Mouse (Mus musculus): Measurements from ENCODE around the gene Jade1.

The Jade1 gene

DNA sequence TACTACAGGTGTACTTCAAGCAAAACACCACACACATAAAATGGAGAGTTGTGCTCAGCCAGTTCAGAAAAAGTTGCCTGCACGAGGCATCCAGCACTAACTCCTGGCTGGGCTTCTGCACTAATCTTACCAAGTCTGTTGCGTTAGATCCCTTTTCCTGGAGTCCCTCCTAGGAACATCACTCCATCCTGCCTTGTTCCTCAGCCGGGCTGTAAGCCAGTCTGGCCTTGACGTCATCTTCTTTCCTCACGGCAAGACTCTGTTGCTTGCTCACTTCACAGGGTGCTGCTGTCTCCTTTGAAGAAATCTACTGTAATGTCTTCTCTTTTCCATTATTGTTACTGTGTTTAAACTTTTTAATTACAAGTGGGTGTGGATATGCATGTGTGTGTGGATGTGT is 20.4 kb downstream of the Jade1 start:
- no peak for DNase-seq (ENCODE audit: low read depth, low spot score)

GRCm38 (mm10) chr3:41577240-41577639 is 21.7 kb downstream of the Jade1 start:
- no peak for DNase-seq (ENCODE audit: low read depth, low spot score)

DNA sequence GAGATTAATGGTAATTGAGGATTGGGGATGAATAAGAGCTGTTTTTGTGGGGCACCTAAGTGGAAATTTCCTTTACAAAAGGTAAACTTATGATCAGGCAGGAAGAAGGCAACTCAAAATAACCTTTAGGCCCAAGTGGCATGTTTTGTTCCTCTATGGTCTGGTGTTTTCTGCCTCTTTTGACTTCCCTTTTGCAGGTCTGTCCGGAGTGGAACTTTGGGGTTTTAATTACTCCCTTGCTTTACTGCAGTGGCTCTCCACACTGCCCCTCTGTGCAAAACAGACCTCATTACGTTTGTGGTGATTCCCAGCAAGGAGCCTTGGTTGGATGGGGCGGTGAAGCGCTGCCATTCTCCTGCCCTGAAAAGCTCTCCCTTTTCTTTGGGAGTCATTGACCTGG is 24.3 kb downstream of the Jade1 start:
- DNase-seq (ENCODE audit: low read depth, low spot score) = no peak

DNA sequence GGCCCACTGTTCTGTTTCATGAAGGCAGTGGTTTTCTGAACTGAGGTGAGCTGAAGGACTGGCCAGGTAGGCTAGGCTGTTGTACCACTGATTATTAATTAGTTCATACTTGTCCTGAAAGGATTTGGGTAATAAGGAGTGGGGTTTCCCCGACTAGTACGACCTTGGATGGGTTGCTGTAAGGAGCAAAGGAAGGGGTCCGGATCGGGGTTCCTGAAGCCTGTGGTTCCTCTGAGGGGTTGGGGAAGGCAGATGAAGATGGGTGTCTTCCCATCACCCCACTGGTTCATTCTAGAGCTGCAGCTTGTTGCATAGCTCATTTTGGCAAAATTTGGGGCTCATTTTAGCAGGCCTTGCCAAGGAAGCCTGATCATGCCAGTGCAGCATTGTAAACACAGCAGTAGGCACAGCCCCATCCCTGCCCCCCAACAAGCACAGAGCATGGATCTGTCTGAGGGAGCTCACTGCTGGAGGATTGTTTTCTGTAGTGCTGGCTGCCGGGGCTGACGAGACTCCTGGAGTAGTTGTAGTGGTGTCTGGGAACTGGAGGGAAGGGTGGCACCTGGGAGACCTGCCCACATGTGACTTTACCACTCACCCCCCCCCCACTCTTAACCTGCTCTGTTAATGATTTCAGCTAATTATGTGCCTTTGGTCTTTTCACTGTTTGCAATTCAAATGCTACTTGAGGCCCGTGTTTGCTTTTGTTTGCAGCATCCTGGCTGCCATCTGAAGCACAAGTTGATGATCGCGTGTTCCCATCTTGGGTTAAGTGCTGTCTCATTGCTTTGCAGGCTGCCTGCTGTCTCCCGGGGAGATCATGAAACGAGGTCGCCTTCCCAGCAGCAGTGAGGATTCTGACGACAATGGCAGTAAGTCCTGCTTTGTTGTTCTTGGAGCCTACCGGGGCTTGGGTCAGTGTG is 25.1 kb downstream of the Jade1 start:
- no peak for DNase-seq (ENCODE audit: low read depth, low spot score)

DNA sequence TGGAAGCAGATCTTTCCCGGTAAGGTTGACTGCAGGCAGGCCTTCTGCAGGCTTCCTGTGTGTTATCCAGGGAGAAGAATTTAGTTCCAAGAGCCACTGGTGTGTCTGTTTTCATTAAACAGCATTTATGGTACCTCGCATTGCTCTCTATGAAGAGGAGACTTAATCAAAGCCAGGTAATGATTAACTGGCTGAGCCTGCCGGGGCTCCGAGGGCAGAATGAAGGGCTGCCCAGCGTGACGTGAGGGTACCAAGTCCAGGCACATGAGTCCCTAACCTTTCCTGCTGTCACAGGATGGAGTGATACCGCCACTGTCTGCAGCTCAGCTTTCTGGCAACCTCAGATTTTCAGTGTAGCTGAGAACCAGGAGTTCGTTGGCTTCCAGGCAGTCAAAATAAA is 25.9 kb downstream of the Jade1 start:
- DNase-seq (ENCODE audit: low read depth, low spot score) = no peak

- DNase-seq (ENCODE audit: low read depth, low spot score) = peak; percentile 68
Observed at GRCm38 (mm10) chr3:41582256-41582655, 26.7 kb downstream of the Jade1 start.

DNA sequence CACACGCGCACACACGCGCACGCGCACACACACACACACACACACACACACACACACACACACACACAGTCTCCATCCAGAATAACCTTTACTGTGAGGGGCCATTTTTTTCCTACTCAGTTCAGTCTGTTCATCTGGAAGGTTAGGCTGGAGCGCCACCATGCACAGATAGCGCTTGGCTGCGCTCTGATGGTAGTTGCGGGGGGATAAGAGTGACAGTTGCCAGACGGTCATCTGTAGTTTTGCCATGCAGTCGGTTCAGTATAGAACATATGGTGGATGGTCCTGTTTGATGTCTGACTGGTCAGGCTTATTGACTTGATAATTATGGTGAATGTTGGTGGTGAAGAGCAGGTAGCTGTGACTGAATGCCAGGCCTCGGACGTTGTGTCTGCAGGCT is 27.6 kb downstream of the Jade1 start:
- DNase-seq (ENCODE audit: low read depth, low spot score) = no peak

GRCm38 (mm10) chr3:41583621-41584020 is 28.1 kb downstream of the Jade1 start:
- no peak for DNase-seq (ENCODE audit: low read depth, low spot score)

GRCm38 (mm10) chr3:41585548-41585947 is 30.0 kb downstream of the Jade1 start:
- peak; percentile 57 for DNase-seq (ENCODE audit: low read depth, low spot score)

DNA sequence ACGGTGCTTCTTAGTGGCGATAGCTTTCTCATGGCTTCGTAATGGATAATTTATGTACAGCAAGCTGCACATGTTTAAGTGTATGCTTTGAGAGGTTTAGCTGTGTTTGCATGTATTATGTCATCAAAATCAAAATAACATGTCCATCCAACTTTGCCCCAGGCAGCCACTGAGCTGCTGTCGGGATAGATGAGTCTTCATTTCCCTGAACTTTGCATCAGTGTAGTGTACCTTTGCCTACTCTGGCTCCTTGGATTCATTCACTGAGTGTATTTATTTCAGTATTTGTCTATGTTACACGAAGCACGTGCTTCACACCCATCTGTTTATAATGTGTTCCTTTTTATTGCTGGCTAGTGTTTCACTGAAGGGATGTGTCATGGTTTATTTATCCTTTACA is 30.8 kb downstream of the Jade1 start:
- DNase-seq (ENCODE audit: low read depth, low spot score) = no peak

GRCm38 (mm10) chr3:41586917-41587316 is 31.4 kb downstream of the Jade1 start:
- no peak for DNase-seq (ENCODE audit: low read depth, low spot score)

GRCm38 (mm10) chr3:41587588-41587987 is 32.1 kb downstream of the Jade1 start:
- peak; percentile 51 for DNase-seq (ENCODE audit: low read depth, low spot score)

GRCm38 (mm10) chr3:41588495-41588894 is 33.0 kb downstream of the Jade1 start:
- no peak for DNase-seq (ENCODE audit: low read depth, low spot score)

- no peak for DNase-seq (ENCODE audit: low read depth, low spot score)
Observed at GRCm38 (mm10) chr3:41589246-41589914, 33.8 kb downstream of the Jade1 start.

DNA sequence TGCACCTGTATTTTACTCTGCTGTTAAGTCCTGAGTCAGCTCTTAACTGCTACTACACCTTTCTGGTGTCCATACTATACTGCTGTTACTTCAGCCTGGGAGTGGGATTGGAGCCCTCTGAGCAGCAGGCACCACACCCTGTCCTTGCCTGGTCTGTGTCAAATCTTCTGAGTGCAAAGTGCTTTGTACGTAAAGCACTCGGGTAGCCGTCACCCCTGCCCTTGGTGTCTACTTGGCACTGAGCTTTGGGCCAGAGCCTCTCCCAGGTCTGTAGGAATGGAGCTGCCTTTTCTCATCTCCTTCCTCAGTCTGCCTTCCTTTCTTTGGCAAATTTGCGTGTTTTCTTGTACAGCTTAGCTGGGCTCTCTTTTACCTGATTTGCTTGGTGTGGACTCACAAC is 34.5 kb downstream of the Jade1 start:
- DNase-seq (ENCODE audit: low read depth, low spot score) = no peak

DNA sequence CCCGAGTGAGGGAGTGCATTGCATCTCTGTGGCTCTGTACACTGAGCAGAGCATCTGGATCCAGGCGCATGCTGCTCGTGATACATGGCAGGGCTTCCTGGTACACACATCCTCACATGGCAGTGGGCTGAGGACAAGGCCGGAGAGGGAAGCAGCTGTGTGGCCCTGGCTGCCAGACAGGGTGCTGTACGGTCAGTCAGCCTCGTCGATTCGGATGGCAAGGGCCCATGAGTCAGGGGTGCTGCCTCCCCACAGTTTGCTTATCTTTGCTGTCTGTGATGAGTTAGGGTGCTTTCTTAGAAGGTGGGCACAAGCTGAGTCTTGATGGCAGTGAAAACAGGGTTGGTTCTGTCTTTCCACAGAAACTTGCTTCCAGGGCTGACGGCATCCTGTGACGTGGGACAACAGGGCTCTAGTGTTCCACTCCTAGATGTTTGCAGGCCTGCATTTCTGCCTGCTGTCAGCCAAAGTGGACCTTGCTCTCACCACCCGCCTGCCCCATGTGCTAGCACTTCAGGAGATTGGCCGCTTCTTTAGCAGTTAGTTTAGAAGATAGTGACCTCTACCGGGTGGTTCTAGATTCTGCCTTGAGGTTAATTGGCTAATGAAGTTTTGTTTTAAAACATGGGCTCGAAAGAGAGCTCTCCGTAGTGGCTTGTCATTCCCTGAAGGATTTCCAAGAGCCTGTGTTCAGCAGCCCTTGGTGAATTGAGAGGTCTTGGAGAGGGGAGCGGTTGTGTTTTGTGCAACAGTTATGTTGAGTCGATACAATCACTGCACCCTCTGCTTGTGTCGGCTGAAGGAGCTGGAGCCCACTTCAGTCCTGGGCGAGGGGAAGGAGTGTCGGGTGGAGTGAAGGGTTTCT is 35.4 kb downstream of the Jade1 start:
- DNase-seq (ENCODE audit: low read depth, low spot score) = no peak

DNA sequence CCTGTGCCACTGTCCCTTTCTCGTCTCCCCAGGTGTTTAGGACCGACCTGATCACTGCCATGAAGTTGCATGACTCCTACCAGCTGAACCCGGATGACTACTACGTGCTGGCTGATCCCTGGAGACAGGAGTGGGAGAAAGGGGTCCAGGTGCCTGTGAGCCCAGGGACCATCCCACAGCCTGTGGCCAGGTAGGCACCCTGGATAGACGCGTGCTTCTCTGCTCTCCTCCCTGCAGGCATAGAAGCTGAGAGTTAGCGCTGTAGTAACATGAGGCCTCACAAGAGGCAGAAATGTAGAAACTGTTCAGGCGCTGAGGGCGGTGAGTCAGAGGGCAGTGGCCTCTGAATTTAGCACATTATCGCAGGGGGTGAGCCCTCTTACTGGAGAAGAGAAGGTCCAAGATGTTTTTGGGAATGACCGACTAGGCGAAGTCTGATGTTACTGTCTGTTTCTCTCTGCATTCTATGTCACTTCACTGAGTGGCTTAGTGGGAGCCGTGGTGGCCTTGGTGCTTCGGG is 36.2 kb downstream of the Jade1 start:
- no peak for DNase-seq (ENCODE audit: low read depth, low spot score)

DNA sequence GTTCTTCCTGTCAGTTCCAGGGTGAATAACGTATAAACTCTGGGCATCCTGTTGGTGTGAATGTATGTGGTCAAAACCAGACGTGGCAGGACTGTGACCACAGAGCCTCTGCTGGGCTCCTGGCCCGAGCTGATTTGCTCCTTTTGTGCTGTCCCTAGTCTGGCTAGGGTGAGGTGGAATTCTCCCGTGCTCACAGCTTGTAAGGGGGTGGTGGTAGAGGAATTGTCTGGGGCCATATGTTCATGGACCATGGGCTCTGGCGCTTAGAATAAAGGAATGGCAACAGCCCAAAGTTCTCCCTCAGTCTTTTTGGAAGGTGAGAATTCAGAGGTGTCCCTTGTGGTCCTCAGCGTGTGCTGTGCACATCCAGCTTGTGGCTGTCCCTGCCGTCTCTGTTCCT is 37.3 kb downstream of the Jade1 start:
- DNase-seq (ENCODE audit: low read depth, low spot score) = no peak

DNA sequence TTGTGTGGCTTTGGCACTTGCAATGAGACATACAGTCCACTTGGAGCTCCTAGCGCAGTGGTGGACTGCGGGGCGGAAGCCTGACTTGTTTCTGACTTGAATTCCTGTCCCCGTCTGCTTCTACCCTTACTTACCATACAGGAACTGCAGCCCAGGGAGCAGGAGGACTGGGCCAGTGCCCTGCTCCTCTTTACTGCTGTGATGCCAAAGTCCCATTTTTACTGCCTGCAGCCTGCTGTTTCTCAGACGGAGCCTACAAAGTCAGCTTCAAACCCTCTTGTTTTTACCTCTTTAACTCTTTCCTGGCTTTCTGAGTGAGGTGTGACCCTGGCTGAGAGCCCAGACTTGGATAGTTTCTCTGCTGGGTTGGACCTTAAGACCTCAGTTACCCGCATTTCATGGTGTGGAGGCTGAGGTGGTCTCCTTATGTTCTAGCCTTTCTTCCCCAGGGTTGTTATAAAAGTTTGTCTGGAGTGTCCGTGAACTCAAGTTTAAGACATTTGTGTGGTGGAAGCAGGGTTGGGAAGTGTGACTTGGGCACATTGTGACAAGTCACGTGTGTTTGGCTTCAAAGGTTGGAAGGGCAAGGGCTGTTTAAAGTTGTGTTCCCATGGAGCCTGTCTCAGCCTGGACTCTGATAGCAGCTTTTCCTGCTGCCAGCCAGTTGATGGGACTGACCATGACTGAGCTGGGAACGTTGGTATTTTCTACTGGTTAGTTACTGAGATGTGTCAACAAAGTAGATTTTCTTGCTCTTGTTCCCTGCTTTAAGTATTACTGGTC is 38.8 kb downstream of the Jade1 start:
- no peak for DNase-seq (ENCODE audit: low read depth, low spot score)

DNA sequence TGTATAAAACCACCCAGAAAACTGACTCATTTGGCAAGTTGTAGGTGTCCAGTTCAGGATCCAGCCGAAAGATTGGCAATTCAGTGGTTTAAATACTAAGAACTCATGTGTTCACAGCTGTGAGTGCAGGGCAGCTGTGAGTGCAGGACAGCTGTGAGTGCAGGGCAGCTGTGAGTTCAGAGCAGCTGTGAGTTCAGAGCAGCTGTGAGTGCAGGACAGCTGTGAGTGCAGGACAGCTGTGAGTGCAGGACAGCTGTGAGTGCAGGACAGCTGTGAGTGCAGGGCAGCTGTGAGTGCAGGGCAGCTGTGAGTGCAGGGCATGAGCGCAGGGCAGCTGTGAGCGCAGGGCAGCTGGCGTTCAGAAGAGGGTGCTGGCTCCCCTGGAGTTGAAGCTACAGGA is 39.5 kb downstream of the Jade1 start:
- DNase-seq (ENCODE audit: low read depth, low spot score) = no peak

DNA sequence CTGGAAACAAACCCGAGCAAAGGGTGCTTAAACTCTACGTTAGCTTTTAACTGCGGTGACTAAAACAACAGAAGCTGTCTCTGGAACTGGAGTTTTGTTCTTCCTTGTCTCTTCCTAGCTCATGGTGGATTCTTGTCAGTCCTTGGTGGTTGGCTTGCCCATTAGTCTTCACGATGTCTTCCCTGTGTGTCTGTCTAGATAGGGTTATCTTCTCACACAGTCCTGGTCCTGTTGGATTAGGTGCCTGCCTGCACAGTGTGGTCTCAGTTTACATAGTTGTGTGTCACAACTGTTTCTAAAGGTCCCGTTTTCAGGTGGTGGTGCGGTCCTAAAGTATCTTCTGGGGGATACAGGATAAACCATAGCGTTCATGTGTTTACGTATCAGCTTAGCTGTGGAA is 41.5 kb downstream of the Jade1 start:
- no peak for DNase-seq (ENCODE audit: low read depth, low spot score)
